Mouse (Mus musculus): ENCODE measurements around the gene Togaram1. TPM values are rescaled to one million over a fixed set of nuclear protein-coding genes. Genes with fewer than 3 reads are reported as not detected.

Gene Togaram1
- polyA plus RNA-seq (2012; fragmentation: generic; extraction: Trizol) = 3.5 TPM

- TF ChIP-seq MYOG (IDR thresholded peaks at IDR 0.05; ENCODE audit: control insufficient read depth in 1 of 3, insufficient read depth in 1 of 3, insufficient read length in 2 of 3, low read depth in 2 of 3) (no peak), REST (IDR thresholded peaks at IDR 0.05; ENCODE audit: insufficient read depth, insufficient read length) (no peak), POLR2AphosphoS2 (IDR thresholded peaks at IDR 0.05; ENCODE audit: insufficient read length, low read depth) (peak; percentile 74), MYOD1 (IDR thresholded peaks at IDR 0.05; ENCODE audit: control insufficient read depth in 1 of 3, insufficient read length in 2 of 3, low read depth in 2 of 3) (no peak), USF1 (IDR thresholded peaks at IDR 0.05; ENCODE audit: low read depth) (peak; percentile 99), POLR2A (IDR thresholded peaks at IDR 0.05; ENCODE audit: insufficient read length, low read depth) (peak; percentile 80), CEBPB (IDR thresholded peaks at IDR 0.05; ENCODE audit: insufficient read depth, poor library complexity, severe bottlenecking) (no peak), E2F4 (IDR thresholded peaks at IDR 0.05; ENCODE audit: insufficient read depth) (no peak), SRF (IDR thresholded peaks at IDR 0.05; ENCODE audit: control insufficient read depth, insufficient read length, low read depth) (peak; percentile 77), TCF3 (IDR thresholded peaks at IDR 0.05; ENCODE audit: insufficient read length, low read depth) (no peak), TCF12 (IDR thresholded peaks at IDR 0.05; ENCODE audit: insufficient read depth, poor library complexity, severe bottlenecking) (no peak), MAX (IDR thresholded peaks at IDR 0.05; ENCODE audit: low read depth) (peak; percentile 5)
- Histone ChIP-seq H3ac (ENCODE audit: control insufficient read depth, insufficient read length) (peak within 1 kb of the TSS; percentile 24), H3K27me3 (ENCODE audit: control insufficient read depth, insufficient read depth, insufficient read length) (no peaks in the 10 kb centered on the region), H3K4me3 (peak within 1 kb of the TSS; percentile 95), H3K79me2 (ENCODE audit: control insufficient read depth, insufficient read depth) (peaks cover 88% of the 10 kb centered on the region), H3K36me3 (ENCODE audit: control insufficient read depth, insufficient read depth) (peaks cover under 1% of the 10 kb centered on the region), H3K4me2 (ENCODE audit: low read depth) (peak within 1 kb of the TSS; percentile 98)
Measured at GRCm38 (mm10) chr12:64965124-64966026, at the start of gene Togaram1, which contains the start of gene Klhl28. Togaram1 (plus strand) TSS chr12:64965804. Klhl28 (minus strand) TSS chr12:64965534.

- Histone ChIP-seq H3K27me3 (ENCODE audit: control insufficient read depth, insufficient read depth, insufficient read length) (no peaks in the 10 kb centered on the region), H3K4me2 (ENCODE audit: low read depth) (peak overlapping the region; percentile 46), H3K36me3 (ENCODE audit: control insufficient read depth, insufficient read depth) (no peaks in the 10 kb centered on the region), H3K79me2 (ENCODE audit: control insufficient read depth, insufficient read depth) (no peaks in the 10 kb centered on the region), H3K4me3 (no peak overlapping the region), H3ac (ENCODE audit: control insufficient read depth, insufficient read length) (no peak overlapping the region)
- TF ChIP-seq TCF12 (IDR thresholded peaks at IDR 0.05; ENCODE audit: insufficient read depth, poor library complexity, severe bottlenecking) (no peak), MYOD1 (IDR thresholded peaks at IDR 0.05; ENCODE audit: control insufficient read depth in 1 of 3, insufficient read length in 2 of 3, low read depth in 2 of 3) (no peak), MAX (IDR thresholded peaks at IDR 0.05; ENCODE audit: low read depth) (no peak), CEBPB (IDR thresholded peaks at IDR 0.05; ENCODE audit: insufficient read depth, poor library complexity, severe bottlenecking) (no peak), E2F4 (IDR thresholded peaks at IDR 0.05; ENCODE audit: insufficient read depth) (no peak), POLR2AphosphoS2 (IDR thresholded peaks at IDR 0.05; ENCODE audit: insufficient read length, low read depth) (no peak), TCF3 (IDR thresholded peaks at IDR 0.05; ENCODE audit: insufficient read length, low read depth) (no peak), REST (IDR thresholded peaks at IDR 0.05; ENCODE audit: insufficient read depth, insufficient read length) (no peak), SRF (IDR thresholded peaks at IDR 0.05; ENCODE audit: control insufficient read depth, insufficient read length, low read depth) (no peak), POLR2A (IDR thresholded peaks at IDR 0.05; ENCODE audit: insufficient read length, low read depth) (no peak), MYOG (IDR thresholded peaks at IDR 0.05; ENCODE audit: control insufficient read depth in 1 of 3, insufficient read depth in 1 of 3, insufficient read length in 2 of 3, low read depth in 2 of 3) (no peak), USF1 (IDR thresholded peaks at IDR 0.05; ENCODE audit: low read depth) (no peak)
Measured at GRCm38 (mm10) chr12:64916735-64917134, 48.9 kb upstream of the Togaram1 start.

GRCm38 (mm10) chr12:64917578-64918471 lies 47.8 kb upstream of the Togaram1 start, which contains the start of gene Gm527:
Gm527 (plus strand) TSS chr12:64917906.
- TF ChIP-seq USF1 (IDR thresholded peaks at IDR 0.05; ENCODE audit: low read depth) (no peak), POLR2A (IDR thresholded peaks at IDR 0.05; ENCODE audit: insufficient read length, low read depth) (peak; percentile 73), E2F4 (IDR thresholded peaks at IDR 0.05; ENCODE audit: insufficient read depth) (no peak), MYOG (IDR thresholded peaks at IDR 0.05; ENCODE audit: control insufficient read depth in 1 of 3, insufficient read depth in 1 of 3, insufficient read length in 2 of 3, low read depth in 2 of 3) (peak; percentile 30 to 66 (median 51)), SRF (IDR thresholded peaks at IDR 0.05; ENCODE audit: control insufficient read depth, insufficient read length, low read depth) (no peak), TCF3 (IDR thresholded peaks at IDR 0.05; ENCODE audit: insufficient read length, low read depth) (no peak), REST (IDR thresholded peaks at IDR 0.05; ENCODE audit: insufficient read depth, insufficient read length) (no peak), CEBPB (IDR thresholded peaks at IDR 0.05; ENCODE audit: insufficient read depth, poor library complexity, severe bottlenecking) (no peak), POLR2AphosphoS2 (IDR thresholded peaks at IDR 0.05; ENCODE audit: insufficient read length, low read depth) (peak; percentile 14), MYOD1 (IDR thresholded peaks at IDR 0.05; ENCODE audit: control insufficient read depth in 1 of 3, insufficient read length in 2 of 3, low read depth in 2 of 3) (peak in 2 of 3 experiments; percentile 41 to 58), MAX (IDR thresholded peaks at IDR 0.05; ENCODE audit: low read depth) (no peak), TCF12 (IDR thresholded peaks at IDR 0.05; ENCODE audit: insufficient read depth, poor library complexity, severe bottlenecking) (no peak)
- peak within 1 kb of the TSS; percentile 35 for H3K4me3 ChIP-seq

More at GRCm38 (mm10) chr12:64917578-64918471, 47.8 kb upstream of the Togaram1 start, which contains the start of gene Gm527:
- Histone ChIP-seq H3K4me2 (ENCODE audit: low read depth) (peak within 1 kb of the TSS; percentile 70), H3ac (ENCODE audit: control insufficient read depth, insufficient read length) (peak within 1 kb of the TSS; percentile 87), H3K27me3 (ENCODE audit: control insufficient read depth, insufficient read depth, insufficient read length) (no peaks in the 10 kb centered on the region), H3K36me3 (ENCODE audit: control insufficient read depth, insufficient read depth) (peaks cover 5% of the 10 kb centered on the region), H3K79me2 (ENCODE audit: control insufficient read depth, insufficient read depth) (no peaks in the 10 kb centered on the region)
